Mouse (Mus musculus): ENCODE measurements around the gene Izumo1. TPM values are rescaled to one million over a fixed set of nuclear protein-coding genes. Genes with fewer than 3 reads are reported as not detected.
A peak's percentile ranks its signal among the peaks of the same experiment; 100 is the strongest.
"Not testable (repeated sequence)": the region's sequence is repeated elsewhere in the genome, so short reads cannot be mapped to it uniquely, and the experiment has no call there.

Izumo1 gene
- polyA plus RNA-seq, 1 experiment from 2014 or later: not detected

DNA sequence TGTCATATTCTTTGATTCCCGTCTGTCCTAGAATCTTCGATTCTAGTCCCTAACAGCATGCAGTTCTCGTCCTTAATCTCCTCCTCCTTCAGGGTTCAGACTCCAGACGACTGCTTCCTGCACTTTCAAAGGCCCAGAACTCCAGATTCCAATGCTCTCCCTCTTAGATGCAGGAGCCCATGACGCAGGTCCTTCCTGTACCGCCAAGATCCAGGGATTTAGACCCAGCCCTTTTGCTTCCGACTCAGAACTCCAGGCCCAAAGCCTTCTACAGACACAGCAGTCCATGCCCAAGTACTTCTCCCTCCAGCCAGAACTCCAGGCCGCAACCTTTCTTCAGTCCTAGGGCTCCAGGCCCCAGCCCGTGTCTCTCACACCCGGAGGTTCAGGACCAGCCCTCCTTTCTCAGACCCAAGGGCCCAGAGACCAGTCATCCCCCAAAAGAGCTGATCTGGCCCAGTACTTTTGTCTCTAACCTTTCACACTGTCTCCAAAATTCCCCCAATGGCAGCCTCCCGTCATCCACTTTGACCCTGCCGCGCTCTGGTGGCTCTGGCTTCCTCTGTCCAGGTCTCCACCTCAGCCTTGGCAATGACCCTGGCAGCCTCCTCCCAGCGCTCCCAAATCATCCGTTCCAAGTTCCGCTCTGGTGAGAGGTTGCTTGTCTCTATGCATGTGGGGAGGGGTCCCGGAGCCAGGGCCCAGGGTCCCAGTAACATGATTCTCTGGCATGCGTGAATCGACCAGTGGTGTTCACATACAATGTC, 18.8 kb downstream of the Izumo1 start:
- Histone ChIP-seq H3K9me3 (no peaks in the 10 kb centered on the region), H3K36me3 (peaks cover 17% of the 10 kb centered on the region), H3K4me1 (replicated peaks) (peaks cover 66% of the 10 kb centered on the region), H3K27ac (no peak overlapping the region), H3K4me3 (no peak overlapping the region), H3K27me3 (ENCODE audit: insufficient read depth, poor library complexity, severe bottlenecking) (peaks cover 21% of the 10 kb centered on the region; the same call in 1 of the 2 replicates)
- 73% methylated on average over 19 of the region's 19 CpGs for WGBS
- no peak for DNase-seq (ENCODE audit: low spot score)

DNA sequence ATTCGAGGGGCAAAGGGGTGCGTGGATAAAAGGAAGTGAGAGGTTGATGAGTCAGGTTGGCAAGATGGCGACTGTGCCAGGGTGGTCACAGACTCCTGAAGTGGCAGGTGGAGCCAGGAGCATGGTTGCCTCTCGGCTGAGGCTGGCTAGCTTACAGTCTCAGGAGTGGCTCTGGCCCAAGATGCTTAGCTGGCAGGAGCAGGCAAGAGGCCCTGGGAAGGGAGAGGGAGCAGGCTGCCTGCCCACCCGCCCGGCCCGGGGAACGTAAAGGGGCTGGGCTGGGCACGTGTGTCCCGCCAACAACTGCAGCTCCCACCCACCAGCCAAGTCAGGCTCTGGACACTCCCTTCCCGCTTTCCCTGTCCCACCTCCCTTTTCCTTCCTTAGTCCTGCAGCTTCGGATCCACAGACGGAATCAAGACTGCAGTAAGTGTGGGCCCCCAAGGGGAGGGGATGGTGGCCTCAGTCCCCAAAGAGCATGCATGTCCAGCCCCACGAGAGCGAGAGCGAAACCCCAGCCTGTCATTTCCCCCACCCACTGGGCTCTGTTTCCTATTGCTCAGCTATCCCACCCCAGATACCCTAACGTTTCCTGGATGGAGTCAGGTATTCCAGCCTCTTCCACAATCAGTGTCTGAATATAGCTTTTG, 19.9 kb downstream of the Izumo1 start:
- WGBS: 74% methylated on average over 17 of the region's 17 CpGs
- Histone ChIP-seq H3K36me3 (peaks cover 11% of the 10 kb centered on the region), H3K4me3 (no peak overlapping the region), H3K9me3 (no peaks in the 10 kb centered on the region), H3K27ac (peak overlapping the region; percentile 1; the same call in 1 of the 2 replicates), H3K4me1 (replicated peaks) (peaks cover 70% of the 10 kb centered on the region), H3K27me3 (ENCODE audit: insufficient read depth, poor library complexity, severe bottlenecking) (peaks cover 21% of the 10 kb centered on the region; the same call in 1 of the 2 replicates)
- DNase-seq (ENCODE audit: low spot score): no peak

DNA sequence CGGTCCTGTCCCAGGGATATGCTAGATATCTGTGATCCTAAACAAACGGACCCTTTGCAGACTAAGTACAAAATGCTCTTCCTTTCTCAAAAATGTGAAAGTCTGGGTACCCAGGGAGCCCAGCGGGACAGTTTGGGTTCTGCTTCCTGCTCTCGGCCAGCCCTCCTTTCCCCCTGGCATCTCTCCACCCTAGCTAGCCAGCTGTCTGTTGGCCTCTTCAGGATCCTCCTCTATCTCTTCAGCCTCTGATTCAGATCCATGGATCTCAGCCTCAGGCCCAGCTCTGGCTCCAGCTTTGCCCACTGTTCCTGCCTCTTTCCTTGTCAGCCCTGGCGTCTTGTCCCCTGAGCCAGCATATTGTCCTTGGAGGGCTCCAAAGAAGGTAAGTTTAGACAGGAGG, 20.5 kb downstream of the Izumo1 start:
- Histone ChIP-seq H3K36me3 (peaks cover 5% of the 10 kb centered on the region; the same call in 1 of the 2 replicates), H3K9me3 (no peaks in the 10 kb centered on the region), H3K27me3 (ENCODE audit: insufficient read depth, poor library complexity, severe bottlenecking) (peaks cover 21% of the 10 kb centered on the region; the same call in 1 of the 2 replicates), H3K27ac (peak overlapping the region; percentile 96), H3K4me1 (replicated peaks) (peaks cover 70% of the 10 kb centered on the region), H3K4me3 (peak overlapping the region; percentile 58)
- DNase-seq (ENCODE audit: low spot score): no peak
- 83% methylated on average over 5 of the region's 5 CpGs for WGBS

DNA sequence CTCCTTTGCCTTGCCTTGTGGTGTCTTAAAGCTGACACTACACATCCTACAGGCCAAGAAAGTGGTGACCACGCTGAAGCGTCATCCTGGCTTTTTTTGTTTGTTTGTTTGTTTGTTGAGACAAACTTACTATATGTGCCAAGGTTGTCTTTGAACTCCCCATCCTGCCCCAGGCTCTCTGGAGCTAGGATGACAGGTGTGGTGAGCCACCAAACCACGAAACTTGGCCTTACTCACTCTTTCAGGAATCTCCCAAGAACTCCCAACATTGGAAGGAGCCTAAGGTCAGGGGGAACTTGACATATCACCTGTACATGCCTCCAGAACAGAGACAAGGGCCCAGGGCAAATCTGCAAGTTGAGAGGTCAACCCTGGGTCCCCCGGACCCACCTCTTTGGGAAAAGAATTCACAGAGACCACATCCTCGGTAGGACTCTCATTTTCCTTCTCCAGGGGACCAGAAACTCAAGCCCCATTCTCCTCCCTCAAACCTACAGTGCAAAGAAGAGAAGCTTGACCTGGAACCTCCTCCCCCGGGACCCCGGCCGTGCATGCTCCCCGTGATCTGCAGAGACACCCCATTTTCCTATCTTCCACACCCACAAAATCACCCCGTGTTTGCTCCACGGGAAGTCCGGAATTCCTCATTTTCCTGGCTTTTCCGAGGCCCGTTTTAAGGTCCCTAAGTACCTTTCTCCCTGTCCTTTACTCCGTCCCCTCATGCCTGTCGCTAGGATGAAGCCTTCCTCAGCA, 21.1 kb downstream of the Izumo1 start:
- H3K9me3 ChIP-seq: no peaks in the 10 kb centered on the region
- peaks cover 70% of the 10 kb centered on the region for H3K4me1 ChIP-seq (replicated peaks)
- DNase-seq (ENCODE audit: low spot score): no peak
- H3K27me3 ChIP-seq (ENCODE audit: insufficient read depth, poor library complexity, severe bottlenecking): peaks cover 21% of the 10 kb centered on the region; the same call in 1 of the 2 replicates
- H3K27ac ChIP-seq: peak overlapping the region; percentile 96
- H3K4me3 ChIP-seq: peak overlapping the region; percentile 58
- H3K36me3 ChIP-seq: 0 out of 2 replicates have a peak, but pooled peaks cover 1% of the 10 kb centered on the region
- 40% methylated on average over 16 of the region's 16 CpGs for WGBS

GRCm38 (mm10) chr7:45643441-45644178, 22.0 kb downstream of the Izumo1 start:
- Histone ChIP-seq H3K27me3 (ENCODE audit: insufficient read depth, poor library complexity, severe bottlenecking) (peaks cover 21% of the 10 kb centered on the region; the same call in 1 of the 2 replicates), H3K27ac (peak overlapping the region; percentile 96), H3K9me3 (no peaks in the 10 kb centered on the region), H3K4me3 (peak overlapping the region; percentile 58), H3K4me1 (replicated peaks) (peaks cover 62% of the 10 kb centered on the region), H3K36me3 (no peaks in the 10 kb centered on the region)
- WGBS: under 1% methylated on average over 28 of the region's 28 CpGs
- DNase-seq (ENCODE audit: low spot score): peak; percentile 98

DNA sequence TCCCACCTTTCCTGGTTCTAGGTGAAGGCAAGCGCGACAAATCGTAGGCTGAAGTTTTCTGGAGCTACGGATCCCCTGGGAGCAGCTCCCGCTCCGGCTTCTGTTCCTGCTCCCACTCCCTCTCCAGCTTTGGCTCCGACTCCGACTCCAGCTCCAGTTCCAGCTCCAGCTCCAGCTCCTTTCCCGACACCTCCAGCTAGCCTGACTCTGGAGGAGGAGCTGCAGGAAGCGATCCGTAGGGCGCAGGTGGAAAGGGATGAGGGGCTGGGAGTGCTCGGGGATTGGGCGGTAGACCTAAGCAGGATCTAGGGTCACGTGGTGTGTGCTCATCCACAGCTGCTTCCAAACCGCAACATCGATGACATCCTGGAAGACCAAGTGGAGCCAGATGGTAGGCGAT, 22.6 kb downstream of the Izumo1 start:
- Histone ChIP-seq H3K4me3 (peak overlapping the region; percentile 58), H3K36me3 (no peaks in the 10 kb centered on the region), H3K27ac (peak overlapping the region; percentile 96), H3K27me3 (ENCODE audit: insufficient read depth, poor library complexity, severe bottlenecking) (peaks cover 21% of the 10 kb centered on the region; the same call in 1 of the 2 replicates), H3K4me1 (replicated peaks) (peaks cover 57% of the 10 kb centered on the region), H3K9me3 (no peaks in the 10 kb centered on the region)
- WGBS: 2% methylated on average over 18 of the region's 18 CpGs
- DNase-seq (ENCODE audit: low spot score): peak; percentile 61

GRCm38 (mm10) chr7:45644872-45645590, 23.4 kb downstream of the Izumo1 start:
- Histone ChIP-seq H3K27ac (peak overlapping the region; percentile 96), H3K4me3 (peak overlapping the region; percentile 58)

GRCm38 (mm10) chr7:45645591-45645971, 24.0 kb downstream of the Izumo1 start:
- Histone ChIP-seq H3K27ac (no peak overlapping the region), H3K36me3 (no peaks in the 10 kb centered on the region), H3K4me3 (no peak overlapping the region), H3K27me3 (ENCODE audit: insufficient read depth, poor library complexity, severe bottlenecking) (peaks cover 8% of the 10 kb centered on the region; the same call in 1 of the 2 replicates), H3K4me1 (replicated peaks) (peaks cover 46% of the 10 kb centered on the region), H3K9me3 (no peaks in the 10 kb centered on the region)
- DNase-seq (ENCODE audit: low spot score): no peak
- WGBS: 79% methylated on average over 7 of the region's 7 CpGs

More at GRCm38 (mm10) chr7:45644872-45645590, 23.4 kb downstream of the Izumo1 start:
- H3K27me3 ChIP-seq (ENCODE audit: insufficient read depth, poor library complexity, severe bottlenecking): peaks cover 13% of the 10 kb centered on the region; the same call in 1 of the 2 replicates
- no peaks in the 10 kb centered on the region for H3K36me3 ChIP-seq
- DNase-seq (ENCODE audit: low spot score): no peak
- H3K9me3 ChIP-seq: no peaks in the 10 kb centered on the region
- peaks cover 51% of the 10 kb centered on the region for H3K4me1 ChIP-seq (replicated peaks)
- 67% methylated on average over 6 of the region's 6 CpGs for WGBS

GRCm38 (mm10) chr7:45646671-45647070, 25.1 kb downstream of the Izumo1 start:
- H3K27ac ChIP-seq: no peak overlapping the region
- no peaks in the 10 kb centered on the region for H3K36me3 ChIP-seq
- H3K9me3 ChIP-seq: no peaks in the 10 kb centered on the region
- H3K4me3 ChIP-seq: no peak overlapping the region
- WGBS: 83% methylated on average over 4 of the region's 4 CpGs
- no peak for DNase-seq (ENCODE audit: low spot score)
- H3K27me3 ChIP-seq (ENCODE audit: insufficient read depth, poor library complexity, severe bottlenecking): no peaks in the 10 kb centered on the region
- H3K4me1 ChIP-seq (replicated peaks): peaks cover 36% of the 10 kb centered on the region

DNA sequence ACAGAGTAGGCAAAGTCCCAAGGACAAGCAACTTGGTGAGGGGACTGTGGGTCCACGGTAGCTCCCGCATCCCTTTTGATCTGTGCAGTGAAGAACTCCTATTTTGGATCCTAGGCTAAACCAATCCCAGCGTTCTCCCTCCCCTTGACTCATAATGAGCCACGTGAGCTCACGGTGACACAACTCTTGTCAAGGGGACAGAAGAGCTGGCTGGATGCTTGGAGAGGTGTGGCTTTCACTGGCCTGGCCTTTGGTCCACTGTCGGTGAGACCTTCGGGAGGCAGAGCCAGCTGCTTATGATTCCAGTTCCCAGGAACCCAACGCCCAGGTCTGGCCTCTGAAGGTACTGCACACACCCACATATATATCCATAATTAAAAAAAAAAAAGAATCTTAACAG, 27.7 kb downstream of the Izumo1 start:
- Histone ChIP-seq H3K4me3 (no peak overlapping the region), H3K9me3 (no peaks in the 10 kb centered on the region), H3K27me3 (ENCODE audit: insufficient read depth, poor library complexity, severe bottlenecking) (no peaks in the 10 kb centered on the region), H3K27ac (no peak overlapping the region), H3K36me3 (no peaks in the 10 kb centered on the region), H3K4me1 (replicated peaks) (peaks cover 17% of the 10 kb centered on the region)
- DNase-seq (ENCODE audit: low spot score): no peak
- 81% methylated on average over 8 of the region's 8 CpGs for WGBS

DNA sequence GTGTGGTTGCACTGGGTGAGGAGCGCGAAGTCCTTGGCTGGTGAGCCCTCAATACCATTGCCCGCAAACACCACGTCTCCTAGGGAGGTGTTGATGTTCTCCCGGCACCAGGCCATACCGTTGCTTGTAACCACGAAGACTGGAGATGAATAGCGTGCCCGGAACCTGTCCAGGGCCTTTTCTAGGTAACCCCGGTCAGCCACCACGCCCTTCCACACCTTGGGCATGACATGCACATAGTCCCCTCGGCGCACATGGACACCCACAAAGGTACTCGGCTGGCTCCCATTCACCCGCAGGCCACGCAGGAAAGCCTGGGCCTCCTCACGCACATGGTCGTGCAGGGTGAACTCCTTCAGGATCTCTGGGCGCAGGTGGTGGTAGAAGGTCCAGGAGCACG, 28.9 kb downstream of the Izumo1 start:
- WGBS: 93% methylated on average over 20 of the region's 20 CpGs

More for the DNA sequence above, 28.9 kb downstream of the Izumo1 start:
- not testable (repeated sequence) for DNase-seq (ENCODE audit: low spot score); H3K27ac ChIP-seq; H3K27me3 ChIP-seq (ENCODE audit: insufficient read depth, poor library complexity, severe bottlenecking); H3K36me3 ChIP-seq; H3K4me3 ChIP-seq; H3K9me3 ChIP-seq
- H3K4me1 ChIP-seq (replicated peaks): peaks cover 14% of the 10 kb centered on the region

Data from hindbrain, embryonic 10.5 days (tissue).